Mouse (Mus musculus) liver, embryonic 16.5 days (tissue): ENCODE data around the gene Wdr27. TPM values are rescaled to one million over a fixed set of nuclear protein-coding genes. Genes with fewer than 3 reads are reported as not detected.

Experiments
- ATAC-seq: fragments of 200-750 bp; cut with Nextera tagmentation; 2 replicates; pipeline ENCODE4 v1.8.0; 2017; ENCODE audit warnings: low read depth, mild to moderate bottlenecking, moderate number of reproducible peaks, moderate library complexity
- H3K27ac ChIP-seq: fragments of 300-500 bp; sonication (generic); 2 replicates; pipeline ENCODE4 v1.5.1; 2014; ENCODE audit warnings: mild to moderate bottlenecking, low read length
- H3K27me3 ChIP-seq: fragments of 300-500 bp; sonication (generic); 2 replicates; pipeline ENCODE4 v1.6.1; 2014; ENCODE audit warnings: low read depth, low read length, mixed read lengths; ENCODE audit not compliant: control insufficient read depth, insufficient read depth
- H3K36me3 ChIP-seq: fragments of 300-500 bp; sonication (generic); 2 replicates; pipeline ENCODE4 v1.6.1; 2014; ENCODE audit warnings: mild to moderate bottlenecking; ENCODE audit not compliant: control insufficient read depth, insufficient read depth
- H3K4me1 ChIP-seq: fragments of 300-500 bp; sonication (generic); 2 replicates; pipeline ENCODE4 v1.6.1; 2014; ENCODE audit warnings: low read depth, low read length, mixed read lengths; ENCODE audit not compliant: control insufficient read depth
- H3K4me2 ChIP-seq: fragments of 300-500 bp; sonication (generic); 2 replicates; pipeline ENCODE4 v1.6.1; 2014; ENCODE audit warnings: low read depth, low read length, mixed read lengths
- H3K4me3 ChIP-seq: fragments of 300-500 bp; sonication (generic); 2 replicates; pipeline ENCODE4 v1.5.1; 2014; ENCODE audit warnings: low read depth, mild to moderate bottlenecking, low read length
- H3K9ac ChIP-seq: fragments of 300-500 bp; sonication (generic); 2 replicates; pipeline ENCODE4 v1.6.1; 2014; ENCODE audit warnings: low read depth, low read length
- H3K9me3 ChIP-seq: fragments of 300-500 bp; sonication (generic); replicated peaks from 2 replicates; pipeline ENCODE4 v1.6.1; 2016; ENCODE audit warnings: low read length; ENCODE audit not compliant: control insufficient read depth
- WGBS: fragments of 180-500 bp; shearing (Covaris S2); extraction: QIAGEN DNeasy Blood & Tissue Kit; methylation state at CpG from one replicate; pipeline ENCODE4 v1.1.7; 2014; ENCODE audit not compliant: insufficient replicate concordance; 5-methylcytosine and 5-hydroxymethylcytosine counted together
- polyA plus RNA-seq: library from polyadenylated mRNA; unstranded; fragments of >200 nt; fragmentation: Nextera tagmentation; extraction: Ambion mirVana; gene quantifications from 2 replicates; pipeline ENCODE4 v1.2.1, GENCODE M21; 2015

Wdr27 gene
- polyA plus RNA-seq, 1 experiment from 2014 or later: 1.2 TPM

DNA sequence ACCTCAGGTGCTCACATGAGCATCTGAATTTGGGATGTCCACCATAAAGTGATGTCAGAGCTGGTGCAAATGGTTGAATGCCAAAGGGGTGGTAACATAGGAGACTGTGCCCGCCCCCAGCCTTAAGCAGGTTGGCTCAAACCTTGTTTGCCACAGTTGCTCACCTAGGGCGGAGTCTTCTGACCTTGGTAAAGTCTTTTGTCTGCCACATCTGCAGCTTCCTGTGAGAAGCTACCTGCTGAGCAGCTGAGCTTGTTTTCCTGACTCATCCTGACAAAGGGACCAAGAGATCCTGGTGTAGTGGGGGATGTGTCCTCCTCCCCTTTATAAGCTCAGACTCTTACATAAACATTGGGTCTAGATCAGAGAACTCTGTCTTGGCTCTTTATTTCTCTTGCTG lies 125.0 kb downstream of the Wdr27 start:
- no peak for ATAC-seq
- H3K27me3 ChIP-seq: no peaks in the 10 kb centered on the region
- no peaks in the 10 kb centered on the region for H3K9me3 ChIP-seq
- no peaks in the 10 kb centered on the region for H3K36me3 ChIP-seq
- H3K27ac ChIP-seq: no peak overlapping the region
- WGBS: 61% methylated on average over 2 of the region's 2 CpGs
- no peak overlapping the region for H3K4me2 ChIP-seq
- no peak overlapping the region for H3K4me3 ChIP-seq
- no peaks in the 10 kb centered on the region for H3K4me1 ChIP-seq
- H3K9ac ChIP-seq: no peak overlapping the region

DNA sequence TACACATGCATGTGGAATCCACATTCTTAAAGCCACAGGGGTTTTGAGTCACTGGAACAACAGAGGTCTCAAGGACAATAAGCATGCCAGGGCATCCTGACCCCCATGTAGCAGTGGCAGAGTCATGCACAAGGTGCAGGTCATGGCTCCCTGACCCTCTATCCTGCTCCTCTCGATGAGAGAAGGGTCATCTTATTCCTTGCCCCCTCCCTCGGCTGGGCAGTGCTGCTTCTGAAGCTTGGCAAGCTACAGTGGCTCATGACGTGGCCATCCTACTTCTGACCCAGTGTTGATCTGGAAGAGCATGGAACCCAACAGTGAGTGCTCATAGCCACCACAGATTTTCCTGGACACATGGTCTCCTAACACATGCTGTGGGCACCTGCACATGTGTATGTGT lies 126.9 kb downstream of the Wdr27 start:
- Histone ChIP-seq H3K9me3 (no peaks in the 10 kb centered on the region), H3K4me2 (no peak overlapping the region), H3K27me3 (no peaks in the 10 kb centered on the region), H3K27ac (no peak overlapping the region), H3K4me1 (no peaks in the 10 kb centered on the region), H3K36me3 (no peaks in the 10 kb centered on the region), H3K4me3 (no peak overlapping the region), H3K9ac (no peak overlapping the region)
- 59% methylated on average over 3 of the region's 3 CpGs for WGBS
- ATAC-seq: no peak

DNA sequence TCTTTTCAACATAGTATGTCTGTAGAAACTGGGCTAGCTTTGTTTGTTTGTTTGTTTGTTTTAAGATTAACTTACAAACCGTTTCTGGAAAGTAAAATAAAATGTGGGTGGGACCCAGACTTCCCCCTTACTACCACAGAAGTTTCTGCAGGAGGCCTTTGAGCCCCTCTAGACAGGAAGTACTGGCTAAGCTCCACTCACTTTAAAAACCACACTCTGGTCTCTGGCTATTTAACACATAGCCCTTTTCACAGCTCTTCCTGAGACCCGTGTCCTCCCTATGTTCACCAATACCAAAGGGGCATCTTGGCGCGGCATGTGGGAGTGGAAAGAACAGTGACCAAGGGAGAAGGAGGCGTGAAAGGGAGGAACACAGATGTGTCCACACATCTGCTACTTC lies 127.7 kb downstream of the Wdr27 start:
- no peak for ATAC-seq
- 19% methylated on average over 5 of the region's 5 CpGs for WGBS
- no peaks in the 10 kb centered on the region for H3K4me1 ChIP-seq

DNA sequence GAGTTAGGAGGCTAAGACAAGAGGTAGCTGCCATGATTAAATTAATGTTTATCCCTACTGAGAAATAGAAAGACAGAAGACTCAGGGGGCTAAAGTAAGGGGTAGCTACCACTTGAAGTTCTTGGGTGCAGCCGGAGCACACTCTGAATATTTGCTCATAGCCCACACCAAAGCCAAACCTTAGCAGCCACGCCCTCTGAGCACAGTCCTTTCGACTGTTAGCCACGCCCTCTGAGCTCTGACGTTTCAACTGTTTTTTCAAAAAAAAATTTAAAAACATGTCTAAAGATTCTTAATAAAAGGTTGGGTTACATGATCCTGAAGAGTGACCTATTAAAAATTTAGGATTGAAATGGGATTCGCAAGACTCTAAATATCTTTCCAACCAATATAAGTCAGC lies 130.3 kb downstream of the Wdr27 start:
- H3K36me3 ChIP-seq: no peaks in the 10 kb centered on the region
- 63% methylated on average over 6 of the region's 6 CpGs for WGBS
- no peak overlapping the region for H3K4me3 ChIP-seq
- no peak for ATAC-seq
- H3K9me3 ChIP-seq: no peaks in the 10 kb centered on the region
- no peaks in the 10 kb centered on the region for H3K4me1 ChIP-seq
- H3K27ac ChIP-seq: no peak overlapping the region
- no peak overlapping the region for H3K4me2 ChIP-seq
- no peaks in the 10 kb centered on the region for H3K27me3 ChIP-seq
- no peak overlapping the region for H3K9ac ChIP-seq

More for the DNA sequence above, 127.7 kb downstream of the Wdr27 start:
- no peak overlapping the region for H3K9ac ChIP-seq
- H3K36me3 ChIP-seq: no peaks in the 10 kb centered on the region
- no peaks in the 10 kb centered on the region for H3K27me3 ChIP-seq
- no peak overlapping the region for H3K27ac ChIP-seq
- no peak overlapping the region for H3K4me2 ChIP-seq
- H3K4me3 ChIP-seq: no peak overlapping the region
- H3K9me3 ChIP-seq: no peaks in the 10 kb centered on the region

DNA sequence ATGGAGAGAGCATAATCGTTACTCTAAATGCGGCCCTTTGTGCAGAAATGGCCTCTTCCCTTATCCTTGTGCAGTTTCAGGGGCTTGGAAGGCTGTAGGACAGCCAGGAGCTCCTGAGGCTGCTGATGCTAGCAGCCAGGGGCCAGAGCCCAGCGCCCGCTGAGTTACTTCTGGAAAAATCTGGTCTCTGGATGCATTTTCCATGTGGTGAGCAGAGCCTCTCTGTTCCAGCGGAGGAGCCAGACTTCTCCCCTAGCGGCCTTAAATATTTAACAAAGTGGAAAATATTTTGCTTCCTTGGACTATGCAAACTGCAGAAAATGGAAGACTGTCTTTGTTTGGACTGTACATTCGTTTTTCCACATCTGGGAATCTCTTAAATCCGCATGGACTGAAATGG lies 130.9 kb downstream of the Wdr27 start:
- no peaks in the 10 kb centered on the region for H3K27me3 ChIP-seq
- H3K9ac ChIP-seq: no peak overlapping the region
- H3K36me3 ChIP-seq: no peaks in the 10 kb centered on the region
- 68% methylated on average over 8 of the region's 8 CpGs for WGBS
- no peaks in the 10 kb centered on the region for H3K9me3 ChIP-seq
- ATAC-seq: no peak
- no peak overlapping the region for H3K4me3 ChIP-seq
- H3K4me1 ChIP-seq: no peaks in the 10 kb centered on the region
- no peak overlapping the region for H3K4me2 ChIP-seq
- H3K27ac ChIP-seq: no peak overlapping the region

DNA sequence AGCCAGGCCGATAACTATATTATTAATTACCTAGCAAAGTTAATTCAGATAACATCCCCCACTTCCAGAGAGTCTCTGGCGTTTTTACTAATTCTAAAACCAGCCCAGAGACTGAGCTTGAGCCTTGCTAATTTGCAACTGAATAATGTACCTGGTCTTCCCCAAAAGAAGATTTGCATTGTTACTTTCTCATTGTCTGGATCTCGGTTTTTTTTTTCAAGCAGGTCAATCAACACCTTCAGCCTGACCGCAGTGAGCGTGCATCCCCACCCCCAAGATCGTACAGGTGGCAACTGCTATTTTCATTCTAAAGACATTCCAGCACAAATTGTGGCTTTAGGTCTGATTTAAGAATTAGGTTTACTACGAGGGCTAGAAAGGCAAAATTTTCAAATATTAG lies 136.2 kb downstream of the Wdr27 start:
- Histone ChIP-seq H3K4me3 (no peak overlapping the region), H3K9me3 (no peaks in the 10 kb centered on the region), H3K9ac (no peak overlapping the region), H3K4me1 (no peaks in the 10 kb centered on the region), H3K36me3 (no peaks in the 10 kb centered on the region), H3K27me3 (no peaks in the 10 kb centered on the region), H3K4me2 (no peak overlapping the region), H3K27ac (no peak overlapping the region)
- ATAC-seq: no peak
- 63% methylated on average over 7 of the region's 7 CpGs for WGBS

DNA sequence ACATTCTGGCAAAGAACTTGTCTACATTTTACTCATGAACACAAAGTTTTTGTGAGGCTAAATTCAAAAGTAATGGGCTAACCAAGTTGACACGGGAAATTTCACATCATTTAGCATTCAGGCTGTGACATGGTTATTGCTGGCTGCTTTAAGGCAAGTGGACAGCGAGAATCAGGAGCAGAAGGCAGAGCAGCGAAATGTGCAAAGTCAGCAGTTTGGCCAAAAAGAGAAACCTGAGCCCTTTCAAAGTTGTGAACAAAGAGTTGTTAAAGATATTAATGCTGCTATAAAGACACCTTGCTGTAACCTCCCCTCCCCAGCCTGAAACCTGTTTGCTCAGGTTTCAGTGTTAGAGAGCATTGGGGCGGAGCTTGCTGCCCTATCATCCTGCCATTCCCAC lies 143.7 kb downstream of the Wdr27 start:
- Histone ChIP-seq H3K36me3 (no peaks in the 10 kb centered on the region), H3K4me2 (no peak overlapping the region), H3K9me3 (no peaks in the 10 kb centered on the region), H3K27ac (no peak overlapping the region), H3K9ac (no peak overlapping the region), H3K27me3 (no peaks in the 10 kb centered on the region), H3K4me3 (no peak overlapping the region), H3K4me1 (no peaks in the 10 kb centered on the region)
- ATAC-seq: no peak
- WGBS: 50% methylated on average over 4 of the region's 4 CpGs

DNA sequence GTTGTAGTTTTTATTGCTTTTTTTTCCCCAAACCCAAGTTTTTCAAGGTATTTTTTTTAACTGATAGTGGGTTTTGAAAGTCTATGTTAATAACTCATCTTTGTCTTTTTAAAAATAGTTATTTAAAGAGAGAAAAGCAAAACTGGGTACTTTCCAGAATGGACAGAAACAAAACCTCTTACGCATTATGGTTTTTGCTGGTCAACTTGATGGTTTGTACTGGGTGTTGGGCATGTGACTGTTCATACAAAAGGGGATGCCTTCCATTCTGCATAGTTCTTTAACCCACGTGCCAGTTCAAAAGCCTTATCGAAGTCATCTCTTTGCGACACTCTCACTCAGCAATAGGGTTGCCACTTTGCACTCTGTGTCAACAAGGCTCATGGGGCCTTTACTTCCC lies 147.9 kb downstream of the Wdr27 start:
- Histone ChIP-seq H3K27me3 (no peaks in the 10 kb centered on the region), H3K4me2 (no peak overlapping the region), H3K9ac (no peak overlapping the region), H3K4me1 (no peaks in the 10 kb centered on the region), H3K9me3 (no peaks in the 10 kb centered on the region), H3K4me3 (no peak overlapping the region), H3K27ac (no peak overlapping the region), H3K36me3 (no peaks in the 10 kb centered on the region)
- 74% methylated on average over 4 of the region's 4 CpGs for WGBS
- ATAC-seq: no peak

DNA sequence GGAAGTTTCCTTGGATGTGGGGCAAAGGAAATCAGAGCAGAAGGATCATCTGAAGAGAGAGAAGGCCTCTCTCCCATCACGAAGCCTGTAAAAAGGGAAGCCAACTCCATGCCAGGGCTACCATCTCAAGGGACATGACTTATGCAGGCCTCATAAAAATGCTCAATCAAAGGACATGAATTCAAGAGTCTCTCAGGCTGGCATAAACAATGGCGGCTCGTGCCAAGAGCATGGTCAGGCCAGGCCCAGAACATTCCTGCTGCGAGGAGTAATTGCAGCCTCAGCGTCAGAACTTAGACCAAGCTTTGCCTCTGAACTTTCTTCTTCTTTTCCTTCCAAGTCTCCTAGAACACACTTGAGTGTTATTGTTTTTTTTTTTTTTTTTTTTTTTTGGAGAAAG lies 163.6 kb downstream of the Wdr27 start:
- no peak for ATAC-seq
- 62% methylated on average over 5 of the region's 5 CpGs for WGBS
- no peak overlapping the region for H3K4me3 ChIP-seq

DNA sequence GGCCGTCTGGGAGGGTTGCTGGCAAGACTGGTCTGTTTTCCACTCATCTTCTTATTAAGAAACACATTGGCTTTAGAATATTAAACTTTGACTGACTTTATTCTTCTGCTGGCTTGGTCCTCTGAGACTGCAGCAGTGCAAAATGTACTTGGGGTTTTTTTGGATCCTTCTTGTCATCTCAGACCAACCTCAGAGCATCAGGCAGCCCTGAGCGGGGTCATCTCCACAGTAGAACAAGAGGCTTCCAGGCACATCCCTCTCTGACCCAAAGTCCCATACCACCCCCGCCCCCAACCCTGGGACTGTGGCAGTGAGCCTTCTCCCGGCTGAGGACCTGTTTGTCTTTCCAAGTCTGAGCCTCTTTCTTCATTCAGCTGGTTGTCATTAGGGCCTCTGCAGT lies 171.6 kb downstream of the Wdr27 start:
- Histone ChIP-seq H3K9ac (no peak overlapping the region), H3K27ac (no peak overlapping the region), H3K4me3 (no peak overlapping the region), H3K4me1 (no peaks in the 10 kb centered on the region), H3K36me3 (no peaks in the 10 kb centered on the region), H3K27me3 (no peaks in the 10 kb centered on the region), H3K4me2 (no peak overlapping the region), H3K9me3 (no peaks in the 10 kb centered on the region)
- ATAC-seq: no peak
- WGBS: 51% methylated on average over 4 of the region's 4 CpGs

More for the DNA sequence above, 163.6 kb downstream of the Wdr27 start:
- no peaks in the 10 kb centered on the region for H3K36me3 ChIP-seq
- H3K9ac ChIP-seq: no peak overlapping the region
- H3K4me1 ChIP-seq: no peaks in the 10 kb centered on the region
- H3K4me2 ChIP-seq: no peak overlapping the region
- no peaks in the 10 kb centered on the region for H3K9me3 ChIP-seq
- no peaks in the 10 kb centered on the region for H3K27me3 ChIP-seq
- H3K27ac ChIP-seq: no peak overlapping the region
